Mouse (Mus musculus) telencephalon, adult 2 months (tissue): ENCODE results near the gene Dhx40.
A peak's percentile ranks its signal among the peaks of the same experiment; 100 is the strongest.
"Not testable (repeated sequence)": the region's sequence is repeated elsewhere in the genome, so short reads cannot be mapped to it uniquely, and the experiment has no call there.

ENCODE experiments used
- DNase-seq: peaks from one replicate; pipeline ENCODE4 v3.0.0-alpha.2; 2011; ENCODE audit warnings: low read depth, low spot score

The Dhx40 gene

DNA sequence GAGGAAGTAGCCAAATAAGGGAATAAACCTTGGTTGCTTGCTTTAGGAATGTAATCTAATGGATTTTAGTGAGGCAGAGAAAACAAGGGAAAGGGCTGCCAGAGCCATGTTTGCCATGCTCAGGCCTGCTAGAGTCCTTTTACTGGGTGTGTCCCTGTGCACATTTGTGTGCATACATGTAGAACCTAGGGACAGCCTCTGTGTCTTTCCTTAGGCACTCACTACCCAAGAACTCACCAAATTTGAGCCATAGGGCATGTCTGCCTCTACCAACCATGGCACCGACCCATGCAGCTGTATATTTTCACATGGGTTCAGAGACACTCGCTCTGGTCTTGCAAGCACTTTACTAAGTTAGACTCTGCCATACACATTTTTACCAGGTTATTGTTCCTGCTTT lies 11.4 kb upstream of the Dhx40 start:
- DNase-seq = no peak

- DNase-seq = not testable (repeated sequence)
Measured at GRCm38 (mm10) chr11:86816288-86816687, 8.7 kb upstream of the Dhx40 start.

DNA sequence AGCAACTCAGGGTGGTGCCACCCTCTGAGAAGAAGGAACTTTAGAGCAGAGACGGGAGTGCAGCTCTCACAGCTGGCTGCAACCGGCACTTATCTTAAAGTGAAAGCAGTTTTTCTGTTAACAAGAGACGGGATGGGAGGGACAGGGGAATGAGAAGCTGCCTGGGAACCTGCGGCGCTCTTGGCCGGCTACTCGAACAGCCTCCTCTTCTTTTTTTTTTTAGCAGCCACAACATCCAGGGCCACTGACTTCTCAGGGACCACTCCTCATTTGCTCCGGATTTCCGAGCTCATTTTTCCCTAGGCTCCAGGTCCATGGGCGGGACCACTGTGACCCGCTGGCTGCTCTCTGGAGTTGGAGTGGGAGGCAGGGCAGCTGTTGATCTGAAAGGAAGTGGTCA lies 6.9 kb upstream of the Dhx40 start:
- DNase-seq = not testable (repeated sequence)

GRCm38 (mm10) chr11:86813256-86813655 lies 5.7 kb upstream of the Dhx40 start:
- not testable (repeated sequence) for DNase-seq

GRCm38 (mm10) chr11:86811326-86811630 lies 3.7 kb upstream of the Dhx40 start:
- no peak for DNase-seq

DNA sequence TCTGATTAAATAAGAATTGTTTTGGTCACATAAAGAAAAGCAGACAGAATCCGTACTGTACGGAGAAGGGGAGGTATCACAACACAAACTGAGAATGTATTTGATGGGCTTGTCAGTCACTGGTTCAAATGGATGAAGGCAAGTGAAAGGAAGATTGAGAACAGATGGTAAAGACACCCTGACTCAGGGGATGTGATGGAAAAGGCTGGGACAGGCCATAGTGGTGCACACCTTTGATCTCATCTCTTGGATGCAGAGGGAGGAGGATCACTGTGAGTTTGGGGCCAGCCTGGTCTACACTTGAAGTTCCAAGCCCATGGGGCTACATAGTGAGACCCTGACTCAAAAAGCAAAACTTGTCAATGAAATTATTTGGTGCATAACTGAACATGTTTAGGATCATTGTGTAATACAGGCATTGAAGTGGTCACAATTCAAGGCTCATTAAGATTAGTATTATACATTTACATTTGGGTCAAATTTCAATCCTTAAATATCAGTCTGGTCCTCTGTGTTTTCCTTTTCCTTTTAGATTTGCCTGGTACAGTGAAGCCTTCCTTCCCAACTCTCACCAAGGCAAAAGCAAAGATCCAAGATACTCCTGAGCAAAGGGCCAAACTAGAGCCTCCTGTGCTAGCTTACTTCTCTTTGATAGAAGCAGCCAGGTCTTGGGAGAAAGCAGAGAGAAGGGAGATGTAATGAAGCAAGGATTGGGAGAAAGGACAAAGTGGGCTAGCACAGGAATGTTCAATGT lies 3.2 kb upstream of the Dhx40 start:
- no peak for DNase-seq

- no peak for DNase-seq
Measured at GRCm38 (mm10) chr11:86809828-86810227, 2.3 kb upstream of the Dhx40 start.

- DNase-seq = peak; percentile 54
Measured at GRCm38 (mm10) chr11:86807001-86807477, 507 bp downstream of the Dhx40 start.

DNA sequence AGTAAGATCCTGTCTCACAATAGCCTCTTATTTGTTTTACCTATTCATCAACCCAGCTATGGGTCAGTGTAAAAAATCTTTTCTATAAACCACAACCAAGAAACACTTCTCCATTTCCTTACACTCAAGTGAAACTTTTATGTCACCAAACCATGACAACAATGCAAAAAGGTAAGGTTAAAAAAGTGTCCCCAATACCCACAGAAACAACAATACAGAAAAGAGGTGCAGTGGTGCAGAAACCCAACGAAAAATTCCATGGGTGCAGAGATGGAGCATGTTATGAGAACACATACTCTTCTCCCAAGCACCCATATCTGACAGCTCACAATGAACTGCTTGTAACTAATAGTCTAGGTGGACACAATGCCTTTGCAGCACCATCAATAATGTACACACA lies 13.4 kb downstream of the Dhx40 start:
- no peak for DNase-seq

DNA sequence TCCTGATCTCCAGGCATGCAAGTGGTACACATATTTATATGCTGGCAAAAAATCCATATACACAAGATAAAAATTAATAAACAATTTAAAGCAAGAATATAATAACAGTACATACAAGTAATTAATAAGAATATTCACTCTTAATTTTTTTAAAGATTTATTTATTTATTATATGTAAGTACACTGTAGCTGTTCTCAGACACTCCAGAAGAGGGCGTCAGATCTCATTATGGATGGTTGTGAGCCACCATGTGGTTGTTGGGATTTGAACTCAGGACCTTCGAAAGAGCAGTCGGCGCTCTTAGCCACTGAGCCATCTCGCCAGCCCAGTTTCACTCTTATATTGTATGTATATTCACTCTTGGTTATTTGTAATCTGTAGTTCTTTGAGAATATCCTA lies 20.1 kb downstream of the Dhx40 start:
- not testable (repeated sequence) for DNase-seq

DNA sequence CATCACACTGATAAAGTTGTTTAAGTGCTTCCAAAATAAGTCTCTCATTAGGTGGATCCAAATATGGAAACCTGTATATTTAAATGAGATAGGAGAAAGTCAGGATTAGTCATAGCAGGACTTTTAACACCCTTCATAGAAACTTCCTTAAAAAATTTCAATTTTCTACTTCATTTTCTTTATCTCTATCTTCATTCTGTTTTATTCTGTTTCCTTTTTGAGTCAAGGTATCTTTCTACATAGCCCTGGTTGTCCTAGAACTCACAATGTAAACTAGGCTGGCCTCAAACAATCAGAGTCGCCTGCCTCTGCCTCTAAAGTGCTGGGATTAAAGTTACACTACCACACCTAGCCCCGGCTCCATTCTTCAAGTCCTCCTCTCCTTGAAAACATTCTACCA lies 21.8 kb downstream of the Dhx40 start:
- no peak for DNase-seq

- DNase-seq = no peak
Measured at GRCm38 (mm10) chr11:86769884-86770283, 37.7 kb downstream of the Dhx40 start.

- DNase-seq = no peak
Measured at GRCm38 (mm10) chr11:86764501-86764900, 43.0 kb downstream of the Dhx40 start.

- DNase-seq = not testable (repeated sequence)
Measured at GRCm38 (mm10) chr11:86763127-86763526, 44.4 kb downstream of the Dhx40 start.

GRCm38 (mm10) chr11:86760357-86760756 lies 47.2 kb downstream of the Dhx40 start:
- no peak for DNase-seq

DNA sequence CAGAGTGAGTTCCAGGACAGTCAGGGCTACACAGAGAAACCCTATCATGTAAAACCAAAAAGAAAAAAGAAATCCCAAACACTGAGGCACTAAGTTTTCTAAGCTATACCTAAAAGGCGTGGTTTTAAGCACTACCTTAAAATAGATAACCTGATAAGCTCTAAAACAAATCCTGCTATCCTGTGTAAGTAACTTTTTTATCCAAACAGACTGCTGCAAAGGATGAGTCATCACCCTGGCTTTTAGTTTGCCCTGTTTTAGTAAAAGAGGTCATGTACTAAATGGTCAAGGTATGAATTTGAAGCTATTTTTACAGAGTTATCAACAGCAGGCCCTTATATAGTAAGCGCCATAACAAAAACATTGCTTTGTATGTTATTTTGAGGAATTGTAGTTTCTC lies 47.7 kb downstream of the Dhx40 start:
- no peak for DNase-seq

DNA sequence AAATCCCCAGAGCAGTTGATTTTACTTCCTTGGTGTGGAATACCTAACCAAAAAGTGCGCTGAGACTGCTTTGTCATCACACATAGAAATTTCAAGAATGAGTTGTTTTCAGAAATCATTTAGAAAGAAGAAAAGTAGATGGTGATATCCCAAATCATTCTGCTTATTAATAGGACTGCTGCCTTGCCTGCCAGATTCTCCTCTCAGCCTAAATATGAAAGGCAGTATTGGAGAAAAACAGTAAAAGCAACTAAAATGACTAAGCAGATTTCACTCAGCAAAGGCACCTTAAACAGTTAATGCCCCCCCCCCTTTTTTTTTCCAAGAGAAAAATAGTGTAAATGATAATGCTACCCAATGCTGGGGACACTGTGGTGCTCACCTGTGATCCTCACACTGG lies 48.3 kb downstream of the Dhx40 start:
- DNase-seq = no peak

DNA sequence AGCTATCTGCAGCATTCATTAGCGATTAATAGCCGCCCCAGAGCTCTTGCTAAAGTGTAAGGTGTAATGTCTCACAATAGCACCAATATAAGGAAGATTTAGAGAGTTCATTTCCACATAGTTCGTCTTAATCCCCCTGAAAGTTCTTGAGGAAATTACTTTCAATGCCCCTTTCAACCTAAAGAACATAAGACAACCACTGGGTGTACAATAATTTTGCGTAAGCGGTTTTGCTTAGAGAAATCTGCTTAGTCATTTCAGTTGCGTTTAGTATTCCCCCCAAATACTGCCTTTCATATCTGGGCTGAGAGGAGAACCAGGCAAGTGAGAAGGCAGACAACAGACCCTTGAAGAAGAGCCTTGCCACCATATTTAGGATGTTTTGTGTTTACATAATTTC lies 49.0 kb downstream of the Dhx40 start:
- no peak for DNase-seq

- peak; percentile 99 for DNase-seq
Measured at GRCm38 (mm10) chr11:86757480-86758371, 49.8 kb downstream of the Dhx40 start, which contains the start of gene Cltc. Gene Cltc, minus strand, starts transcription at chr11:86757565.

DNA sequence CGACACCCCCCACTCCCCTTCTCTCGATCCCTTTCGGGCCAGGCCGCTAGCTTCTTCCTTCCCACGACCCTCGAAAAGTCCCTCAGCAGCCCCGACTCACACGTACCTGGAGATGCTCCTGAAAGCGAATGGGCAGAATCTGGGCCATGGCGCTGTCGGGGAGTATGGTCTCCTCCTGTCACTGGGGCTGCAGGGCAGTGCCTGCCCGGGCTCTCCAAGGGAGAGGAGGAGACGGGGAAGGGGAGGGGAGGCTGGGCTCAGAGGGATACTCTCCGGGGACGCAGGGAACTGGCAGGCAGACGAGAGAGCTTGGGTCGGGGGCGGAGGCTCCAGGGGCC lies 50.4 kb downstream of the Dhx40 start:
- no peak for DNase-seq

- peak; percentile 64 for DNase-seq
Measured at GRCm38 (mm10) chr11:86756156-86757141, 51.1 kb downstream of the Dhx40 start.

DNA sequence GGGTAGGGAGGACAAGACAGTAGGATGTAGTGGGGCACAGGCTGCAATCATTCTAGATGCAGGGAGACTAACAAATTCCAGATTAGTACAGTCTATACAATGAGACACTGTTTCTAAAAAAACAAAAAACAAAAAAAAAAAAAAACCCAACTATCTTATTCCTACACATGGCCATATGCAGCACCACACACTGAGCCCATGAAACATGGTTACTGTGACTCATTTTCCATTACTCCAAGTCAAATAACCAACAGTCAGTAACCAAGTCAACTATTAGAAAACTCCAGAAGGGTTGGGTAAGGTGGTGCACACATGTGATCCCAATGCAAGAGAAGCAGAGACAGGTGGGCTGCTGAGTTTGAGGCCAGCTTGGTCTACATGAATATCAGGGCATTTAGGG lies 55.1 kb downstream of the Dhx40 start:
- no peak for DNase-seq
